Mouse (Mus musculus) midbrain, embryonic 10.5 days (tissue): ENCODE measurements around the gene Grb10. TPM values are rescaled to one million over a fixed set of nuclear protein-coding genes. Genes with fewer than 3 reads are reported as not detected.

ENCODE experiments used
- DNase-seq: peaks from one replicate; pipeline ENCODE4 v3.0.0-alpha.2; 2017; ENCODE audit warnings: low spot score
- H3K27ac ChIP-seq: fragments of 300-500 bp; sonication (generic); replicated peaks from 2 replicates; pipeline ENCODE4 v1.5.1; 2016; ENCODE audit warnings: mild to moderate bottlenecking
- H3K27me3 ChIP-seq: fragments of 300-500 bp; sonication (generic); 2 replicates; pipeline ENCODE4 v1.6.1; 2016; ENCODE audit warnings: low read depth, mild to moderate bottlenecking; ENCODE audit not compliant: poor library complexity, severe bottlenecking
- H3K36me3 ChIP-seq: fragments of 300-500 bp; sonication (generic); 2 replicates; pipeline ENCODE4 v1.6.1; 2016; ENCODE audit warnings: mild to moderate bottlenecking, moderate library complexity
- H3K4me1 ChIP-seq: fragments of 300-500 bp; sonication (generic); 2 replicates; pipeline ENCODE4 v1.6.1; 2016
- H3K4me3 ChIP-seq: fragments of 300-500 bp; sonication (generic); 2 replicates; pipeline ENCODE4 v1.5.1; 2016; ENCODE audit warnings: mild to moderate bottlenecking, moderate library complexity
- H3K9me3 ChIP-seq: fragments of 300-500 bp; sonication (generic); replicated peaks from 2 replicates; pipeline ENCODE4 v1.6.1; 2016; ENCODE audit warnings: mild to moderate bottlenecking
- WGBS: fragments of 180-500 bp; shearing (Covaris S2); methylation state at CpG from one replicate; pipeline ENCODE4 v1.1.7; 2016; 5-methylcytosine and 5-hydroxymethylcytosine counted together
- polyA plus RNA-seq: library from polyadenylated mRNA; unstranded; fragments of >200 nt; fragmentation: Nextera tagmentation; extraction: Ambion mirVana; gene quantifications from 2 replicates; pipeline ENCODE4 v1.2.1, GENCODE M21; 2016

Grb10 gene
- 441 and 449 TPM in 2 replicates for polyA plus RNA-seq

DNA sequence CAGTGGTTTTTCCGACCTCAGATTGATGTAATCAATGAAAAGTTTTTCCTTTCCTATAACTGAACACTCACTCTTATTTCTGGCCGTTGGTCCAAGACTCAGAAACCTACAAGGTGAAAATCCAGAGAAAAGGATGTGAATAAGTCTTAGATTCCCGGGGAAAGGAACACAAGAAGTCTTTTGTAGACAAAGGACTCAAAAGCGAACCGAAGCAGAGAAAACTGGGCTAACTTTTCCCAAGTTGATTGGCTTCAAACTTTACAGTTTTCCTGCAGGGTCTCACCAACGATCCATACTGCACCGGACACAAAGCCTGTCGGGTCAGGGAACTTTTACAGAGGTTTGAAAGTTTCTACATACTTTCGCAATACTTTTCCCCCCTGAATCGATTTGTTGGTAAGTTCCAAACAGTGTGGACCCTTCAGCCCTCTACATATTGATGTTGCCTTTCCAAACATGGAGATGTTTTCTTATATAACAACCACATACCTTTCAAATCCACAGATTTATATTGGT, at the start of gene Grb10:
Gene Grb10 (minus strand): TSS at position 214 of the 516 bp plus-strand sequence.
- Histone ChIP-seq H3K4me3 (peak within 1 kb of the TSS; percentile 75), H3K27ac (peak within 1 kb of the TSS; percentile 97), H3K4me1 (peaks cover 13% of the 10 kb centered on the region; the same call in 1 of the 2 replicates), H3K27me3 (peaks cover 99% of the 10 kb centered on the region), H3K36me3 (0 out of 2 replicates have a peak, but pooled peaks cover 7% of the 10 kb centered on the region), H3K9me3 (no peaks in the 10 kb centered on the region)
- 19% methylated on average over 10 of the region's 10 CpGs for WGBS
- DNase-seq, result no peak

- 86% methylated on average over 3 of the region's 3 CpGs for WGBS
These were observed 43.2 kb upstream of the Grb10 start for GRCm38 (mm10) chr11:12081638-12082037.

DNA sequence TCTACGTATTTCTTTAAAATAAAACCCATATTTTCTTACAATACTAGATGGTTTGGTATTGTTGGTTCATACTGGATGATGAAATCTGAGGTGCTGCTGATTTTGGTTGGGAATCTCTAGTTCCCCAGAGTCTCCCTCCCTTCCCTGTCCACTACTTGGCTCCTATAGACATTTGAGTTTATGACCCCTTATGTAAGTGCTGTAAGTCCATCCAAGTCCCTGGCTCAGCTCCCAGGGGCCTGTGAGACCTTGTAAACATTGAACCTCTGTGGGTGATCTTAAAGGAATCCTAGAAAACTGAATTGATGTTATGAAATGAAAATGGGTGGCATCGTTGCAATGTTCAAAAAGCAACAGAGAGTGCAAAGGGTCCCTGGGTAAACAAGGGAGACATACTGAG, 40.7 kb upstream of the Grb10 start:
- WGBS, result 79% methylated on average over 2 of the region's 2 CpGs
- Histone ChIP-seq H3K4me3 (no peak overlapping the region), H3K9me3 (peaks cover 7% of the 10 kb centered on the region; the same call in 1 of the 2 replicates), H3K27me3 (no peaks in the 10 kb centered on the region), H3K4me1 (no peaks in the 10 kb centered on the region), H3K36me3 (peaks cover 22% of the 10 kb centered on the region), H3K27ac (no peak overlapping the region)
- no peak for DNase-seq

More at GRCm38 (mm10) chr11:12081638-12082037, 43.2 kb upstream of the Grb10 start:
- Histone ChIP-seq H3K4me3 (no peak overlapping the region), H3K36me3 (peaks cover 22% of the 10 kb centered on the region), H3K4me1 (no peaks in the 10 kb centered on the region), H3K27ac (no peak overlapping the region), H3K27me3 (no peaks in the 10 kb centered on the region), H3K9me3 (peaks cover 7% of the 10 kb centered on the region; the same call in 1 of the 2 replicates)
- DNase-seq, result no peak

GRCm38 (mm10) chr11:12075449-12075848, 37.0 kb upstream of the Grb10 start:
- no peak for DNase-seq
- H3K27me3 ChIP-seq, result no peaks in the 10 kb centered on the region
- H3K4me3 ChIP-seq, result no peak overlapping the region
- no peaks in the 10 kb centered on the region; the same call in 1 of the 2 replicates for H3K36me3 ChIP-seq
- no peaks in the 10 kb centered on the region for H3K9me3 ChIP-seq
- 98% methylated on average over 1 of the region's 1 CpGs for whole genome bisulfite sequencing
- H3K27ac ChIP-seq, result no peak overlapping the region
- no peaks in the 10 kb centered on the region for H3K4me1 ChIP-seq

- Histone ChIP-seq H3K27ac (no peak overlapping the region), H3K36me3 (peaks cover 4% of the 10 kb centered on the region; the same call in 1 of the 2 replicates), H3K4me3 (no peak overlapping the region), H3K27me3 (no peaks in the 10 kb centered on the region), H3K9me3 (no peaks in the 10 kb centered on the region), H3K4me1 (no peaks in the 10 kb centered on the region)
- WGBS, result 85% methylated on average over 6 of the region's 6 CpGs
- DNase-seq, result no peak
These were observed 35.1 kb upstream of the Grb10 start for GRCm38 (mm10) chr11:12073394-12074226.

GRCm38 (mm10) chr11:12072322-12072721, 33.8 kb upstream of the Grb10 start:
- Histone ChIP-seq H3K4me3 (no peak overlapping the region), H3K27me3 (no peaks in the 10 kb centered on the region), H3K36me3 (peaks cover 10% of the 10 kb centered on the region; the same call in 1 of the 2 replicates), H3K27ac (no peak overlapping the region), H3K4me1 (no peaks in the 10 kb centered on the region), H3K9me3 (no peaks in the 10 kb centered on the region)
- DNase-seq, result no peak
- WGBS, result 89% methylated on average over 3 of the region's 3 CpGs

GRCm38 (mm10) chr11:12059005-12059404, 20.5 kb upstream of the Grb10 start:
- Histone ChIP-seq H3K27ac (no peak overlapping the region), H3K36me3 (peaks cover 35% of the 10 kb centered on the region), H3K9me3 (no peaks in the 10 kb centered on the region), H3K4me3 (no peak overlapping the region), H3K27me3 (no peaks in the 10 kb centered on the region), H3K4me1 (no peaks in the 10 kb centered on the region)
- no peak for DNase-seq
- WGBS, result 84% methylated on average over 4 of the region's 4 CpGs

DNA sequence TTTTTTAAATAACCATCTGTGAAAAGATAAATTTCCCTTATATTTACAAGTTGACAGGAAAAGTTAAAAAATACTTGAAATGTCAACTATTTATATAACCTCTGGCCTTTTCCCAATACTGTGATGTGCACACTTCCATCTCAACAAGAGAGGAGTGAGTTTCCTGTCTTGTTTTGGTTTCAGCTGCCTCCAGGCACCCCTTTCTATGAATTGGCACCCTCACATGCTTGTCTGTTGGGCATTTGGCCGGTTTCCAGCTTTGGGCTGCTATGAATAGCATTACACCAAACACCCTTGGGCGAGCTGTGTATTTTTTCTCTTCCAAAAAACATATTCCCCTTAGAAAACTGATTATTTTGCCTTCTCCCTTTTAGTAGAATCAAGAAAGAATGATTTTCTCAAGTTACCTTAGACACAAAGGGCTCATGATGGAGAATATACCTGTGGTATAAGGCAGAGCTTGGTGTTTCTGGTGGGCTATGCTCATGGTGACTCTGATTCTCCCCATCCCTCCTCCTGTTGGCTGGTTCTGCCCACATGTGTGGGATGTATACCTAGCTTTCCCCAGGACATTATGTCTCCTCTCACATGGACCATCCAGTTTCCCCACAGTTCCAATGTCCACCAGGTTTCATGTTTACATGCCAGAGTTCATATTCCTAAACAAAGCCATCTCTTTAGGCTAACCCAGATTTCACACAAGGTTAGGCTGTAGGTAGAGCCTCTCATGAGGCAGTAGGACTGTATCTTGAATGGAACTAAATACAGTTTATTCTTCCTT, 10.3 kb upstream of the Grb10 start:
- 72% methylated on average over 2 of the region's 2 CpGs for WGBS
- Histone ChIP-seq H3K9me3 (no peaks in the 10 kb centered on the region), H3K4me3 (no peak overlapping the region), H3K4me1 (no peaks in the 10 kb centered on the region), H3K36me3 (peaks cover 55% of the 10 kb centered on the region), H3K27me3 (no peaks in the 10 kb centered on the region), H3K27ac (no peak overlapping the region)
- no peak for DNase-seq

DNA sequence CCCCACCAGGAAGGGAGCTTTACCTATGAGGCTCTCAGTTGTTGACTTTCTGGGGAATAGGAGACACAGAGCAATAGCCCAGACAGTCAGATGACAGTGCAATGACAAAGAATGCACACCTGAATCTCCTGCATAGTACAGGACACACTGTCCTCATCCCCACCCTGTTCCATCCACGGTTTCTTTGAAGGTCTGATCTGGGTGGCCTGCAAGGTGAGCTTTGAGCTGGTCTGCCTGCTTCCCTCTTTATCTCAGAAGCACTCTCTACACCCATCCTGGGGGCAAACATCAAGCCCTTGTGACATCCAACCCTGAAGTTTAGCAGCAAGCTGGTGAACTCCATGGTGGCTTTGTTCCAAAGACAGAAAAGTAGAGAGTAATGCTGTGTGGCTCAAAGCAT, 9.7 kb upstream of the Grb10 start:
- no peak for DNase-seq
- 76% methylated on average over 1 of the region's 1 CpGs for WGBS
- no peak overlapping the region for H3K4me3 ChIP-seq
- H3K27ac ChIP-seq, result no peak overlapping the region
- H3K9me3 ChIP-seq, result no peaks in the 10 kb centered on the region
- H3K27me3 ChIP-seq, result peaks cover 3% of the 10 kb centered on the region
- peaks cover 55% of the 10 kb centered on the region for H3K36me3 ChIP-seq
- no peaks in the 10 kb centered on the region for H3K4me1 ChIP-seq

DNA sequence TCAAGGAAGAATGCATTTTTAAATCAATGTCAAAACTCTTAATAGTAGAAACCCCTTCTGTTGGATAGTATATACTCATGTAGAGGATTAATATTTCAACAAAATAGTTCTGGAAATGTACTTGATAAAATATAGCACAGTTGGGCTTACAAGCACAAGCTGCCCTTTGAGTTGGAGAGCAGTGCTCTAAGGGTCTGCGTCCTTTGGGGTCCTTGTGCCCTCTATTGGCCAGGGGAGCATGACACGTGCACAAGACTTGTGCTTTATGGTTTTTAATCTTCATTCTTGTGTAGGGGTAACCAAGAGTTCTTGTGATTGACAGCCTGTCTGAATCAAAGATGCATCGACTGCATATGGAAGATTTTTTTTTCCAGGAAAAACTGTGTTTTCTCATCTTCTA, 5.8 kb upstream of the Grb10 start:
- H3K4me3 ChIP-seq, result no peak overlapping the region
- no peak for DNase-seq
- 54% methylated on average over 3 of the region's 3 CpGs for WGBS
- peaks cover 3% of the 10 kb centered on the region; the same call in 1 of the 2 replicates for H3K4me1 ChIP-seq
- peaks cover 41% of the 10 kb centered on the region for H3K36me3 ChIP-seq
- no peak overlapping the region for H3K27ac ChIP-seq
- H3K9me3 ChIP-seq, result no peaks in the 10 kb centered on the region
- H3K27me3 ChIP-seq, result peaks cover 42% of the 10 kb centered on the region

- 79% methylated on average over 4 of the region's 4 CpGs for WGBS
- H3K4me1 ChIP-seq, result peaks cover 9% of the 10 kb centered on the region; the same call in 1 of the 2 replicates
- no peak overlapping the region for H3K4me3 ChIP-seq
- H3K27me3 ChIP-seq, result peaks cover 67% of the 10 kb centered on the region
- H3K27ac ChIP-seq, result no peak overlapping the region
- H3K36me3 ChIP-seq, result peaks cover 20% of the 10 kb centered on the region; the same call in 1 of the 2 replicates
- H3K9me3 ChIP-seq, result no peaks in the 10 kb centered on the region
- no peak for DNase-seq
These were observed 3.3 kb upstream of the Grb10 start for GRCm38 (mm10) chr11:12041787-12042186.

- DNase-seq, result no peak
- H3K27me3 ChIP-seq, result peaks cover 71% of the 10 kb centered on the region
- H3K27ac ChIP-seq, result no peak overlapping the region
- H3K4me3 ChIP-seq, result no peak overlapping the region
- WGBS, result 83% methylated on average over 6 of the region's 6 CpGs
- H3K4me1 ChIP-seq, result peaks cover 9% of the 10 kb centered on the region; the same call in 1 of the 2 replicates
- H3K36me3 ChIP-seq, result peaks cover 16% of the 10 kb centered on the region; the same call in 1 of the 2 replicates
- H3K9me3 ChIP-seq, result no peaks in the 10 kb centered on the region
These were observed 2.9 kb upstream of the Grb10 start for GRCm38 (mm10) chr11:12041379-12041778.
